Mouse (Mus musculus): Measurements from ENCODE around the gene Wdfy3. TPM values are rescaled to one million over a fixed set of nuclear protein-coding genes. Genes with fewer than 3 reads are reported as not detected.
"Not testable (repeated sequence)": the region's sequence is repeated elsewhere in the genome, so short reads cannot be mapped to it uniquely, and the experiment has no call there.

Wdfy3 gene
- polyA plus RNA-seq, 1 experiment from 2014 or later: 4.9 TPM

GRCm38 (mm10) chr5:101847762-101848161, 222.0 kb downstream of the Wdfy3 start:
- Histone ChIP-seq H3K4me3 (ENCODE audit: low read depth, low read length) (no peak overlapping the region), H3K4me2 (replicated peaks; ENCODE audit: low read depth) (no peak overlapping the region), H3K36me3 (ENCODE audit: control insufficient read depth, insufficient read depth, low read length) (peaks cover 49% of the 10 kb centered on the region; the same call in 1 of the 2 replicates), H3K27ac (replicated peaks) (no peak overlapping the region), H3K4me1 (replicated peaks; ENCODE audit: control insufficient read depth, insufficient read depth) (no peaks in the 10 kb centered on the region), H3K27me3 (ENCODE audit: control insufficient read depth, insufficient read depth, low read length) (no peaks in the 10 kb centered on the region), H3K9ac (ENCODE audit: low read length) (no peak overlapping the region), H3K9me3 (ENCODE audit: control insufficient read depth, low read length) (no peaks in the 10 kb centered on the region)
- TF ChIP-seq EP300 (optimal IDR thresholded peaks at IDR 0.05) (no peak), CTCF (IDR thresholded peaks at IDR 0.05; ENCODE audit: low read depth) (no peak)
- peak; percentile 42 for DNase-seq (ENCODE audit: low spot score)
- WGBS: 55% methylated on average over 4 of the region's 4 CpGs
- ATAC-seq (ENCODE audit: low FRiP score, low TSS enrichment): peak; percentile 88

GRCm38 (mm10) chr5:101847323-101847722, 222.4 kb downstream of the Wdfy3 start:
- Histone ChIP-seq H3K36me3 (ENCODE audit: control insufficient read depth, insufficient read depth, low read length) (peaks cover 46% of the 10 kb centered on the region; the same call in 1 of the 2 replicates), H3K4me1 (replicated peaks; ENCODE audit: control insufficient read depth, insufficient read depth) (no peaks in the 10 kb centered on the region), H3K4me3 (ENCODE audit: low read depth, low read length) (no peak overlapping the region), H3K9me3 (ENCODE audit: control insufficient read depth, low read length) (no peaks in the 10 kb centered on the region), H3K27me3 (ENCODE audit: control insufficient read depth, insufficient read depth, low read length) (no peaks in the 10 kb centered on the region), H3K4me2 (replicated peaks; ENCODE audit: low read depth) (no peak overlapping the region), H3K27ac (replicated peaks) (no peak overlapping the region), H3K9ac (ENCODE audit: low read length) (no peak overlapping the region)
- 73% methylated on average over 7 of the region's 7 CpGs for WGBS
- ATAC-seq (ENCODE audit: low FRiP score, low TSS enrichment): no peak
- TF ChIP-seq CTCF (IDR thresholded peaks at IDR 0.05; ENCODE audit: low read depth) (no peak), EP300 (optimal IDR thresholded peaks at IDR 0.05) (no peak)
- no peak for DNase-seq (ENCODE audit: low spot score)

GRCm38 (mm10) chr5:101845930-101846329, 223.8 kb downstream of the Wdfy3 start:
- no peaks in the 10 kb centered on the region for H3K4me1 ChIP-seq (replicated peaks; ENCODE audit: control insufficient read depth, insufficient read depth)
- no peak for ATAC-seq (ENCODE audit: low FRiP score, low TSS enrichment)
- no peak for DNase-seq (ENCODE audit: low spot score)
- 89% methylated on average over 8 of the region's 8 CpGs for WGBS
- no peak overlapping the region for H3K4me3 ChIP-seq (ENCODE audit: low read depth, low read length)
- H3K9me3 ChIP-seq (ENCODE audit: control insufficient read depth, low read length): no peaks in the 10 kb centered on the region
- TF ChIP-seq EP300 (optimal IDR thresholded peaks at IDR 0.05) (no peak), CTCF (IDR thresholded peaks at IDR 0.05; ENCODE audit: low read depth) (no peak)
- H3K9ac ChIP-seq (ENCODE audit: low read length): no peak overlapping the region
- no peaks in the 10 kb centered on the region for H3K27me3 ChIP-seq (ENCODE audit: control insufficient read depth, insufficient read depth, low read length)
- no peak overlapping the region for H3K4me2 ChIP-seq (replicated peaks; ENCODE audit: low read depth)
- no peak overlapping the region for H3K27ac ChIP-seq (replicated peaks)
- peaks cover 43% of the 10 kb centered on the region for H3K36me3 ChIP-seq (ENCODE audit: control insufficient read depth, insufficient read depth, low read length)

- ATAC-seq (ENCODE audit: low FRiP score, low TSS enrichment): no peak
- H3K9ac ChIP-seq (ENCODE audit: low read length): no peak overlapping the region
- H3K36me3 ChIP-seq (ENCODE audit: control insufficient read depth, insufficient read depth, low read length): peaks cover 49% of the 10 kb centered on the region
- H3K4me3 ChIP-seq (ENCODE audit: low read depth, low read length): no peak overlapping the region
- 93% methylated on average over 12 of the region's 14 CpGs for WGBS
- H3K27ac ChIP-seq (replicated peaks): no peak overlapping the region
- no peaks in the 10 kb centered on the region for H3K9me3 ChIP-seq (ENCODE audit: control insufficient read depth, low read length)
- H3K4me1 ChIP-seq (replicated peaks; ENCODE audit: control insufficient read depth, insufficient read depth): no peaks in the 10 kb centered on the region
- no peak for TF ChIP-seq EP300 (optimal IDR thresholded peaks at IDR 0.05)
- no peak for TF ChIP-seq CTCF (IDR thresholded peaks at IDR 0.05; ENCODE audit: low read depth)
- no peak overlapping the region for H3K4me2 ChIP-seq (replicated peaks; ENCODE audit: low read depth)
- H3K27me3 ChIP-seq (ENCODE audit: control insufficient read depth, insufficient read depth, low read length): no peaks in the 10 kb centered on the region
- DNase-seq (ENCODE audit: low spot score): no peak
These were observed 224.7 kb downstream of the Wdfy3 start for GRCm38 (mm10) chr5:101845011-101845410.

GRCm38 (mm10) chr5:101840476-101840875, 229.2 kb downstream of the Wdfy3 start:
- Histone ChIP-seq H3K9ac (ENCODE audit: low read length) (no peak overlapping the region), H3K27me3 (ENCODE audit: control insufficient read depth, insufficient read depth, low read length) (no peaks in the 10 kb centered on the region), H3K4me1 (replicated peaks; ENCODE audit: control insufficient read depth, insufficient read depth) (no peaks in the 10 kb centered on the region), H3K4me2 (replicated peaks; ENCODE audit: low read depth) (no peak overlapping the region), H3K36me3 (ENCODE audit: control insufficient read depth, insufficient read depth, low read length) (peaks cover 28% of the 10 kb centered on the region), H3K9me3 (ENCODE audit: control insufficient read depth, low read length) (no peaks in the 10 kb centered on the region), H3K27ac (replicated peaks) (no peak overlapping the region), H3K4me3 (ENCODE audit: low read depth, low read length) (no peak overlapping the region)
- ATAC-seq (ENCODE audit: low FRiP score, low TSS enrichment): no peak
- TF ChIP-seq EP300 (optimal IDR thresholded peaks at IDR 0.05) (no peak), CTCF (IDR thresholded peaks at IDR 0.05; ENCODE audit: low read depth) (no peak)
- DNase-seq (ENCODE audit: low spot score): no peak
- WGBS: over 99% methylated on average over 5 of the region's 5 CpGs

- not testable (repeated sequence) for H3K4me2 ChIP-seq (replicated peaks; ENCODE audit: low read depth); H3K27me3 ChIP-seq (ENCODE audit: control insufficient read depth, insufficient read depth, low read length); H3K9ac ChIP-seq (ENCODE audit: low read length); H3K4me3 ChIP-seq (ENCODE audit: low read depth, low read length); H3K27ac ChIP-seq (replicated peaks); H3K9me3 ChIP-seq (ENCODE audit: control insufficient read depth, low read length); H3K4me1 ChIP-seq (replicated peaks; ENCODE audit: control insufficient read depth, insufficient read depth); DNase-seq (ENCODE audit: low spot score); ATAC-seq (ENCODE audit: low FRiP score, low TSS enrichment)
- WGBS: 99% methylated on average over 2 of the region's 2 CpGs
- peaks cover 22% of the 10 kb centered on the region for H3K36me3 ChIP-seq (ENCODE audit: control insufficient read depth, insufficient read depth, low read length)
These were observed 232.1 kb downstream of the Wdfy3 start for GRCm38 (mm10) chr5:101837605-101838004.

Measured in stomach, postnatal 0 days (tissue).